Mouse (Mus musculus): ENCODE data around the gene Omt2b. TPM values are rescaled to one million over a fixed set of nuclear protein-coding genes. Genes with fewer than 3 reads are reported as not detected.
A peak's percentile ranks its signal among the peaks of the same experiment; 100 is the strongest.
"Not testable (repeated sequence)": the region's sequence is repeated elsewhere in the genome, so short reads cannot be mapped to it uniquely, and the experiment has no call there.

Gene Omt2b
- polyA plus RNA-seq, 1 experiment from 2014 or later = not detected

DNA sequence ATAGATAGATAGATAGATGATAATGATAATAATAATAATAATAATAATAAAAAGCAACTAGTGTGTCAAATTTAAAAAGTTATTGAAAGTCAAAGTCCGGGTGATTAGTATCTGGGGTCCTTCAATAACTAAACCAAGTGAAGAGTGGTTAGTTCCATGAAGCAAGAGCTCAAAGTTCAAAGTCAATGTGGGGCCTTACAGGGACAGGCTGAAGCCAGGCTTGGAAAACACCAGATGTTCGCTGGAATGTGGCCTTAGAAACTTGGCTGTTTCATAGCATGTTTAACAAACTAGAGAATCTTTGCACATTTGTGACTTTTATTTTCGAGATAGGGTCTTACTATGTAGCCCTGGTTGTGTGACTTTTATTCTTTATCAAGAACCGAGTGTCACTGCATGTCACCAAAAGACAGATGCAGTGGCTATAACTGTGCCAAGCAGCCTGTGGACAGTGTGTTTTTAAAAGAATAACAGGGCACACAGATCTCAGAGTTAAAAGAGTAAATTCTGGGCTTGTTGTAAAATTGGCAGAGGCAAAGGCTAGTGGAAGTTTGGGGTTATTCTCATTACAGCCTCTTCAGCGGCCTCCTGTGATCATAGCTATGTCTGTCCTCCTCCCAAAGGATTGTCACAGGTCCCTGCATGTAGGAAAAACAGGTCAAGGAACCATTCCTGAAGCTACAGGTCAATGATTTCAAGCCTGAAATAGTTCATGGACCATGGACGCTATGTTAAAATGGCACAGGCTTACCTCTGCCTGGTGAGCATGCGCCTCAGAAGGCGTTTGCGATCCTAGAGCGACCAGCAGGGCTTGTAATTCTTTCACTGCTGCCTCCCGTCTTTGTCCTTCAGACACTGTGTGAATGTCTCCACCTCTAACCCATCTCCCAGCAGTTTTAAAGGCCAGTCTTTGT, 27.5 kb downstream of the Omt2b start:
- Histone ChIP-seq H3K27me3 (no peaks in the 10 kb centered on the region), H3K36me3 (replicated peaks) (no peaks in the 10 kb centered on the region), H3K27ac (replicated peaks) (0 out of 2 replicates have a peak overlapping the region, but pooled peaks have one; percentile 19), H3K9me3 (replicated peaks) (no peaks in the 10 kb centered on the region), H3K4me3 (replicated peaks) (no peak overlapping the region), H3K4me2 (no peak overlapping the region), H3K4me1 (replicated peaks) (no peaks in the 10 kb centered on the region), H3K9ac (no peak overlapping the region)
- 63% methylated on average over 11 of the region's 11 CpGs for WGBS (ENCODE audit: insufficient replicate concordance)
- no peak for ATAC-seq (ENCODE audit: insufficient read depth)

DNA sequence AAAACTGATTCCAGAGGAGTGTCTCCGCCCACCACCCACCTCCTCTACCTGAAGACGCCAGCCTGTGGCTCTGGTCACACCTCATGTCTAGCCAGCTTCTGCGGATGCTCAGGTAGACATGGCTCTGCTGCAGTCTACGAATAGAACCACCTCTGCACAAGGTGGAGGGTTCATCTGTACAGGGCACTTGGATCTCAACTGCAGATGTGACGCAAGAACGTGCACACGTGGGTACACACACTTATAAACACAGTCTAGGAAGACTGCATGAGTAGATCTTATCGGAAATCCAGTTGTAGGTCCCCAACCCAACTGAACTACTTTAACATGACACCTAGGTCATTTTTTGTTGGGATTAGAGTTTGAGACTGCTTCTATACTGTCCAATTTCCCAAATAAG, 28.2 kb downstream of the Omt2b start, which contains the start of gene Gsta2:
Gene Gsta2 (minus strand): TSS at position 178 of the 400 bp plus-strand sequence.
- Histone ChIP-seq H3K9ac (no peak within 1 kb of the TSS), H3K4me1 (replicated peaks) (no peaks in the 10 kb centered on the region), H3K27ac (replicated peaks) (0 out of 2 replicates have a peak within 1 kb of the TSS, but pooled peaks have one; percentile 19), H3K4me3 (replicated peaks) (no peak within 1 kb of the TSS), H3K27me3 (no peaks in the 10 kb centered on the region), H3K9me3 (replicated peaks) (no peaks in the 10 kb centered on the region), H3K36me3 (replicated peaks) (no peaks in the 10 kb centered on the region), H3K4me2 (no peak within 1 kb of the TSS)
- WGBS (ENCODE audit: insufficient replicate concordance) = 69% methylated on average over 8 of the region's 8 CpGs
- ATAC-seq (ENCODE audit: insufficient read depth) = no peak

DNA sequence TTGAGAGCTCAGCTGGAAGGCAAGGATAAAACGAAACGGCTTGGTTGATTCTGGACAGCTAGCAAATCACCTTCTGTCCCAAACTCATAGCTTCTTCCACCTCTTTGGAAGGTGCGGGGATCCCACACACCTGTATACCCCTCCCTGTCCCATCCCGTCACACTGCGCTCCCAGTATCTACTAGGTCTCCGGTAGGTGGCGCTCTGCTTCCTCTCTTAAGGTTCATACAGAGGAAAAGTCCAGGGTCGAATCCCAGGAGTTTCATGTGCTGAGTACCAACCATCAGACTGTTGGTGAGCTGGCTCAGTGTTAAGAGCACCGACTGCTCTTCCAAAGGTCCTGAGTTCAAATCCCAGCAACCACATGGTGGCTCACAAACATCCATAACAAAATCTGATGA, 30.7 kb downstream of the Omt2b start:
- Histone ChIP-seq H3K9me3 (replicated peaks) (no peaks in the 10 kb centered on the region), H3K27me3 (no peaks in the 10 kb centered on the region), H3K36me3 (replicated peaks) (no peaks in the 10 kb centered on the region), H3K9ac (no peak overlapping the region), H3K27ac (replicated peaks) (no peak overlapping the region), H3K4me2 (no peak overlapping the region), H3K4me3 (replicated peaks) (no peak overlapping the region), H3K4me1 (replicated peaks) (no peaks in the 10 kb centered on the region)
- ATAC-seq (ENCODE audit: insufficient read depth) = no peak
- WGBS (ENCODE audit: insufficient replicate concordance) = 11% methylated on average over 9 of the region's 9 CpGs

DNA sequence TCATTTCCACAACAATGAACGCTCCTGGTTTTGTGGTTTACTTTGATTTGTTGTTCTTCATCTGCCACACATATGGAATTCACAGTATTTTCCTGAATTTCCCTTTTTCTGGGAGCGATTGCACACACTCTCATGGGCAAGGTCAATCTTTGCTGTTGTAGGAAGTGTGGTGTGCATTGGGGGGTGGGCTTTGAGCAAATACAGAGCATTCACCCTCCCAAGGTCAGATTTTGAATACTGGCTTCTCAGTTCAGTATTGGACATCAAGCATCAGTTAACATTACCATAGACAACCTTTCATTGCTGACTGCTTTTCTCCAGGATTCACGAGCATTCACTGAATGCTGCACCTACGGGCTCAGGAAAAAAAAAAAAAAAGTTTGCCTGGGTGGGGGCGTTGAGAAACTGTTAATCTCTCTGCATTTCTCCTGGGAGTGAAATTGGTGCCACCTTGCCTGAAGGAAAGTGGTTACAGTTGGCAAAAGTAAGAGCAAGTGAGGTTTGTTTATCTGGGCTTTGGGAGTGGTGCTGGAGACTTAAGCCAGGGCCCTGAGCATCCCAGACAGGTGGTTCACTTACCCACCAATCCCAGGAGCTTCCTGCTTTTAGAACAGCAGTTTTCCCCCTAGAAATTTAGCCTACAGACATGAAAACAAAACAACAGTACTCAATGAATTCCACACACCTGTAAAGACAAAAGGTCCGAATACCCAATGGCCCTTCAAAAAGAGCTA, 32.5 kb downstream of the Omt2b start:
- H3K9ac ChIP-seq = no peak overlapping the region
- no peaks in the 10 kb centered on the region for H3K9me3 ChIP-seq (replicated peaks)
- no peaks in the 10 kb centered on the region for H3K27me3 ChIP-seq
- no peak overlapping the region for H3K27ac ChIP-seq (replicated peaks)
- 49% methylated on average over 6 of the region's 6 CpGs for WGBS (ENCODE audit: insufficient replicate concordance)
- no peak for ATAC-seq (ENCODE audit: insufficient read depth)
- H3K4me3 ChIP-seq (replicated peaks) = no peak overlapping the region
- H3K4me1 ChIP-seq (replicated peaks) = no peaks in the 10 kb centered on the region
- no peaks in the 10 kb centered on the region for H3K36me3 ChIP-seq (replicated peaks)
- no peak overlapping the region for H3K4me2 ChIP-seq

DNA sequence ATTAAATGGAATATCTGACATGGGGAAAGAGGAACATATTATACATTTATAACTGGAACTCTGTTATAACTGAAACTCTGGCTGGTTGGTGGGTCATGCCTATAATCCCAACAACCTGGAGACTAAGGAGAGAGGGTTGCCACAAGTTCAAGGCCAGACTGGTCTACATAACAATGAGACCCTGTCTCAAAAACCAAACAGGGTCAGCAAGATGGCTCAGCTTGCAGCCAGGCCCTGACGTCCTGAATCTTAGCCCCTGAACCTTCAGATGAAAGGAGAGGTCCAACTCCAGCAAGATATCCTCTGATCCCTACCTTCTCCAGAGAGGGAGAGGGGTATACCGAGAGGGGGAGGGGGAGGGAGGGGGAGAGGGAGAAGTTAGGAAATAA, 33.1 kb downstream of the Omt2b start:
- WGBS (ENCODE audit: insufficient replicate concordance) = 48% methylated on average over 2 of the region's 2 CpGs

DNA sequence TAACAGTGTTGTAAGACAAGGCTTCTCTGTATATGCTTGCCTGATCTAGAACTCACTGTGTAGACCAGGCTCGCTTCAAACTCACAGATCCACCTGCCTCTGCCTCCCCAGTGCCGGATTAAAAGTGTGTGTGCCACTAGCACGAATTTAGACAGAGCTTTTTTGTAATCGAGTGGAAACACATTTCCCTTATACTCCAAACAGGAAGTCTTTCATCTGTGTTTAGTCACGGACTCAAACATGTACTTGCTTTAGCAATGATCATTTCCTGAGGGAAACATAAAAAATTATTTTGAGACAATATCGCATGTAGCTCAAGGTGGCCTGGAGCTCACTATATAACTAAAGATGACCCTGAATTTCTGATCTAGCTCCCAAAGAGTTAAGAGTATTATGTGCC, 36.0 kb downstream of the Omt2b start:
- Histone ChIP-seq H3K27me3 (no peaks in the 10 kb centered on the region), H3K9ac (no peak overlapping the region), H3K36me3 (replicated peaks) (no peaks in the 10 kb centered on the region), H3K4me2 (no peak overlapping the region), H3K4me3 (replicated peaks) (no peak overlapping the region), H3K9me3 (replicated peaks) (no peaks in the 10 kb centered on the region), H3K4me1 (replicated peaks) (no peaks in the 10 kb centered on the region; the same call in 1 of the 2 replicates), H3K27ac (replicated peaks) (no peak overlapping the region)
- ATAC-seq (ENCODE audit: insufficient read depth) = no peak
- WGBS (ENCODE audit: insufficient replicate concordance) = 19% methylated on average over 6 of the region's 6 CpGs

More for the DNA sequence above, 33.1 kb downstream of the Omt2b start:
- no peak overlapping the region for H3K4me3 ChIP-seq (replicated peaks)
- H3K36me3 ChIP-seq (replicated peaks) = no peaks in the 10 kb centered on the region
- H3K9ac ChIP-seq = no peak overlapping the region
- ATAC-seq (ENCODE audit: insufficient read depth) = no peak
- no peaks in the 10 kb centered on the region for H3K4me1 ChIP-seq (replicated peaks)
- H3K27me3 ChIP-seq = no peaks in the 10 kb centered on the region
- no peak overlapping the region for H3K27ac ChIP-seq (replicated peaks)
- no peaks in the 10 kb centered on the region for H3K9me3 ChIP-seq (replicated peaks)
- H3K4me2 ChIP-seq = no peak overlapping the region

DNA sequence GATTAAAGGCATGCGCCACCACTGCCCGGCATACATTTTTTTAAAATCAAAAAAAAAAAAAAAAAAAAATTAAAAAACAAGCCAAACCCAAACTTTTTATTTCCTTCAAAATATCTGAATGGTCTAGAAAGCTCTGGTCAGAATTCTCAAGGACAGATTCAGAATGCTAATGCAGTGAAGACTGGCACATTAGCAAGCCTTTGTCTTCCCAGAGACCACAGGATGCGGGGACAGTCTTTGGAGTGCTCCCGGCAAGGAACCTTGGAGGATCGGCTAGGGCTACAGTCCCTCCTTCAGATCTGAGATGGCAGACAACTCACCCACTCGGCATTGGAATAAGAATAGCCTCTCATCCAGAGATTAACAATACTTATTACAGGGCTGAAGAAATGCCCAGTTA, 37.3 kb downstream of the Omt2b start:
- H3K4me3 ChIP-seq (replicated peaks) = no peak overlapping the region
- no peak overlapping the region for H3K27ac ChIP-seq (replicated peaks)
- ATAC-seq (ENCODE audit: insufficient read depth) = no peak
- no peak overlapping the region for H3K9ac ChIP-seq
- WGBS (ENCODE audit: insufficient replicate concordance) = 76% methylated on average over 6 of the region's 6 CpGs
- no peak overlapping the region for H3K4me2 ChIP-seq
- no peaks in the 10 kb centered on the region for H3K27me3 ChIP-seq
- H3K36me3 ChIP-seq (replicated peaks) = no peaks in the 10 kb centered on the region
- H3K4me1 ChIP-seq (replicated peaks) = no peaks in the 10 kb centered on the region; the same call in 1 of the 2 replicates
- H3K9me3 ChIP-seq (replicated peaks) = no peaks in the 10 kb centered on the region

DNA sequence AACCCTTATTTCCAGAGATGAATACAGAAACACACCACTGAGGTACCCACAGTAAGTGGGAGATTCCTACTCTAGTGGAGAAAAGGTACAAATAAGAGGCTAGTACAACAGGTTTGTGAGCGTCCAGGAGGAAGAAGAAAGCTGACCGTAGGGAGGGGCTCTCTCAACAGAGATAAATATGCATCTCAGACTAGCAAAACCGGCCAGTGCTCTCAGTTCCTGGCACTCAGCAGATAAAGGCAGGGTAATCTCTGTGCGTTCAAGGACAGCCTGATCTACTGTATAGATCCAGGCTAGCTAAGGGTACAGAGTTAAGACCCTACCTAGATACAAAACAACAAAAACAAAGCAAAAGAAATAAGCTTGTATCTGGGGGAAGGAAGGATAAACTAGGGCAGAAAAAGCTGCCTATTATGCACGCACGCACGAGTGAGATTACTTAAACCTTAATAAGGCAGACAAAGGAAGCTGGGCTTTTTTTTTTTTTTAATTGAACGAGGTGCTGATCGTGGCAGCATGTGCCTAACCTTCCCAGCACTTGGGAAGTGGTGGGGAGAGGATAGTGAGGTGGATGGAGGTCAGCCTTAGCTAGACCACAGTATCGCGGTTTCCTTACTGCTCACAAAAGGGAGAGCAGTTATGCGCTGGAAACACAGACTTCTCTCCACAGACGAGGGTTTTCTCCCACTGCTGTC, 38.6 kb downstream of the Omt2b start:
- WGBS (ENCODE audit: insufficient replicate concordance) = 46% methylated on average over 13 of the region's 13 CpGs
- no peak for ATAC-seq (ENCODE audit: insufficient read depth)
- no peak overlapping the region for H3K9ac ChIP-seq
- no peaks in the 10 kb centered on the region for H3K27me3 ChIP-seq
- H3K27ac ChIP-seq (replicated peaks) = no peak overlapping the region
- no peaks in the 10 kb centered on the region for H3K36me3 ChIP-seq (replicated peaks)
- no peak overlapping the region for H3K4me2 ChIP-seq
- H3K4me1 ChIP-seq (replicated peaks) = no peaks in the 10 kb centered on the region; the same call in 1 of the 2 replicates
- no peak overlapping the region for H3K4me3 ChIP-seq (replicated peaks)
- H3K9me3 ChIP-seq (replicated peaks) = no peaks in the 10 kb centered on the region

DNA sequence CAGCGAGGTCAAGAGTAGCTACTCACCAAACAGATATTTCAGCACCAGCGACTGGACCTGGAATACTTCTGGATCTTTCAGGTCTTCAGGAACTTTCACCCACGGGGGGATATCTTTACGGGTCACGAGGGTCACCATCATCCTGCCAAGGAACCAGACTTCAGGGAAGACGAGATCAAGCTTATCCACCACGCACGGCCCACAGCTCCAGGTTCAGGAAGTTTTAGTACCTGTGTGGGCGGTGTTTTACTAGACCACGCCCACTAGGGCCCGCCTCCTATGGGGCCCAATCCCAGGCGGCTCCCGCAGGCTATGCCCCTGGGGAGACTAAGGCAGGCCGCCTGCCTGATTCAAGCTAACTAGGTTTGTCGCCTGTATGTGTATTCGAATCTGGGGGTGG, 40.6 kb downstream of the Omt2b start, which contains the start of gene Dppa5a:
Gene Dppa5a (minus strand): TSS at position 219 of the 400 bp plus-strand sequence.
- H3K27ac ChIP-seq (replicated peaks); H3K9ac ChIP-seq; H3K4me3 ChIP-seq (replicated peaks); ATAC-seq (ENCODE audit: insufficient read depth); H3K36me3 ChIP-seq (replicated peaks); H3K27me3 ChIP-seq; H3K9me3 ChIP-seq (replicated peaks); H3K4me1 ChIP-seq (replicated peaks); H3K4me2 ChIP-seq: not testable (repeated sequence)
- 75% methylated on average over 16 of the region's 16 CpGs for WGBS (ENCODE audit: insufficient replicate concordance)

DNA sequence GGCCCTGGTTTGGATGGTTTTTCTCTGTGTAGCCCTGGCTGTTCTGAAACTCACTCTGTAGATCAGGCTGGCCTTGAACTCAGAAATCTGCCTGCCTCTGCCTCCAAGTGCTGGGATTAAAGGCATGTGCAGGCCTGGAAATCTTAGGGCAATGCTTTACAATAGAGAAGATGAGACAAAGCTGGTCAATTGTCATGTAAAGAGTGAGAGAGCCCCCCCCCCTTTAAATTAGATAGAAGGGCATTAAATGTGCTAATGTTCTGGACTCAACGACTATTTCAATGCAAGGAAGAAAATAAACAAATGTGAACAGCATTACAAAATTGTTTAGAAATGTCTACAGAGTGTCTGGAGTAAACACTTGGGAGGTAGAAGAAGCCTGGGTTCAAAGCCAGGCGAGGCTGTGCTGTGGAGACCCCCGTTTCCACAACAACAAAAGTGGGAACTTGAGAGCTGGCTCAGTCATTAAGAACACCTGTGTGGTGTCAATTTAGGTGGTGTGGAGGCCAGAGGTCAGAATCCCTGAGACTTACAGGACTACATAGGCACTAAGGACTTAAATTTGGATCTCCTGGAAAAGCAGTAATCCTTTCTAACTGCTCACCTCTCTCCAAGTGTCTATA, 41.4 kb downstream of the Omt2b start:
- Histone ChIP-seq H3K27ac (replicated peaks) (no peak overlapping the region), H3K4me3 (replicated peaks) (no peak overlapping the region), H3K9me3 (replicated peaks) (no peaks in the 10 kb centered on the region), H3K4me1 (replicated peaks) (no peaks in the 10 kb centered on the region; the same call in 1 of the 2 replicates), H3K9ac (no peak overlapping the region), H3K36me3 (replicated peaks) (no peaks in the 10 kb centered on the region), H3K27me3 (no peaks in the 10 kb centered on the region), H3K4me2 (no peak overlapping the region)
- WGBS (ENCODE audit: insufficient replicate concordance) = 47% methylated on average over 3 of the region's 3 CpGs
- no peak for ATAC-seq (ENCODE audit: insufficient read depth)
